Mouse (Mus musculus): ENCODE data around the gene Pdcd2l. TPM values are rescaled to one million over a fixed set of nuclear protein-coding genes. Genes with fewer than 3 reads are reported as not detected.
"Not testable (repeated sequence)": the region's sequence is repeated elsewhere in the genome, so short reads cannot be mapped to it uniquely, and the experiment has no call there.

Gene Pdcd2l
- total RNA-seq, 2 experiments from 2014 or later: 2.0 to 26.0 TPM

DNA sequence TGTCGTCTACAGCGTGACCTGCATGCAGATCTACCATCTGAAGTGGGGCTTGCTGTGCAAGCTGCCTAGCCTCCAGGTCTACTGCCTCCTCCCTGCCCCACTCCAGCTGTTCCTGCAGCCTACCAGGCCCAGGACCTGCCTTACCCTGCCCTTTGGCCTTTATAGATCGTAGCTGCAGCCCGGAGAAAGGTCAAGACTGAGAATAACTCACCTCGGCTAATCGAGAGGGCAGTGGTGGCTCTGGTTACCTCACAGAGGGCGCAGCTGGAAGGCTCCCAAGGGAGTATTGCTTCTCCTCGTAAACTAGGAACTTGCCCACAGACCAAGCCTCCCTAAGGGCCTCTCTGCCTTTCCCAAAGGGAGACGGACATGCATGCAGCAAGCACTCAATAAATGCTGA lies 19.0 kb upstream of the Pdcd2l start:
- no peak for ATAC-seq (replicated peaks; ENCODE audit: low FRiP score, poor library complexity, severe bottlenecking)

DNA sequence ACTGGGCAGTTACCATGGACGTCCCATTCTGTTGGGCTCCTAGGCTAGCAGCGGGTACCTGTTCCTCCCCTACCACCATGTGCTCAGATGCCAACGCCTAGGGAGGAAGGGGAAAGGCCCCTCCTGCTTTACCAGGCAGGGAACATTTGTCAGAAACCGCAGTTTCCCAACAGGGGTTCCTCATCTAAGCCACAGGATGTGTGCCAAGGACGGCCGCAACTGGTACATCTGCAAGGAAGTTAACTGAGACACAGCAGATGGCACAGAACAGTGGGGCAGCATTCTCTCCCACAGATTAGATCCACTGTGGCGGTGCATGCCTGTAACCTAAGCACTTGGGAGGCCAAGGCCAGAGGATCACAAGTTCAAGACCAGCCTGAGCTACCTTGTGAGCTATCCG lies 18.2 kb upstream of the Pdcd2l start:
- no peak for ATAC-seq (replicated peaks; ENCODE audit: low FRiP score, poor library complexity, severe bottlenecking)

DNA sequence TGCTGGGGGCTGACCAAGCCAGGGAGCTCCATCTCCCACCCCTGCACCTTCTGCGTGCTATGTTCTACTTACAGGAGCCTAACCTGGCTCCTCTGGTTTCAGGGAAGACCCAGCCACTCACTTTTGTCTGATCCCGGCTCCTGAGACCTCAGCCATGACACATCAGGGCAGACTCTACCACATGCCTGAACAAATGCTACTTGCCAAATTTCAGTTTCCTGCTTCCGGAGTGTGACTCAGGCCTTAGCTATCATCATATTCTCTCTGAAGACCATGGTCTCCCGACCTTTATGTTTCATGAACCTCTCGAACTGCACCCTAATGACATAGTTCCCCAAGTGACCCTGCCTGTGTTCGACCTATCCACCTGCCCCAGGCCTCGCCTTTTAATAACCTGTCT lies 16.8 kb upstream of the Pdcd2l start:
- ATAC-seq (replicated peaks; ENCODE audit: low FRiP score, poor library complexity, severe bottlenecking): no peak

DNA sequence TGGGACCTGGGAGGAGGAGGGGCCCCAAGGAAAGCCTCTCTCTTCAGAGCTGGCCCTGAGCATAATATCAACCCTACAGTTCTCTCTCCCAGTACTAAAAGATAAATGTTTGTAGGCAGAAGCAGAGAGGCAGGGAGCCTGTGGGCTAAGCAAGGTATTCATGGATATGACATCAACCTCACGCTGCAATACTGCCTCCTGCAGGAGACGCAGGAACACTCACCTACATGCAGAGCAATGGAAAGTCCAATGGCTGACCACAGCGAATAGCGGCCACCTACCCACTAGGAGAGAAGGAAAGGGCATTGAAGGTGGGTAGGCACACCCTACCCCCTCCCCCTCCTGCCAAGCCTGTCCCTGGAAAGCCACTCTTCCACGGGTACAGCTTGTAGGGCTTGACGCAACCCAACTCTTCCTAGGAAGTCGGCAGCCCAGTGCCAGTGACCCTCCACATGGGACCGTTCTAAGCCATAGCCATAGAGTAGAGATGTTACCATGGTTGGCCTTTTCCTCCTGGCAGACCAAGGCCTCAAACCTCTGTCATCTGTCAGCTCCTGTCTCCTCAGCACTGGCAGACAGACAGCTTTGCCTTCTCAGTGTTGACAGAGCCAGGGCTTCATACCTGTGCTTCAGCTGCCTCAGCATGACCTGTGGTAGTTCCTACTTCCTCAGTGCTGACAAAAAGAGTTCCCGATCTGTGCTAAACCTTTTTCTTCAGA lies 11.7 kb upstream of the Pdcd2l start:
- ATAC-seq (replicated peaks; ENCODE audit: low FRiP score, poor library complexity, severe bottlenecking): no peak

DNA sequence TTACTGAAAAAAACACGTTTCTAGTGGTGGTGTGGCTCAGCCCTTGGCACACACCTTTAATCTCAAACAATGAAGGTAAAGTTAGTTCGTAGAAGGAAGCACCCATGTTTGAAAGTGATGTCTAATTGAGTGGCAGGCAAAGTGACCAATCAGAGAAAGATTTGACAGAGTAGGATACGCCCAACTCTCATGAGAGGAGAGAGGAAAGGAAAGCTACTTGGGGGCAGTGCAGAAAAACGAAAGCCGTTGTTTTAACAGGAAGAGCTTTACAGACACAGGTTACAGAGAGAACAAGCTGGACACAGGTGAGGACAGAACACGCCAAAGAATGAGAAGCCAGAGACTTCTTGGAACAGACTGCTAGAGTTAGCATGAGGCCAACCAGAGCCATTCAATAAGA lies 9.9 kb upstream of the Pdcd2l start:
- ATAC-seq (replicated peaks; ENCODE audit: low FRiP score, poor library complexity, severe bottlenecking): no peak

DNA sequence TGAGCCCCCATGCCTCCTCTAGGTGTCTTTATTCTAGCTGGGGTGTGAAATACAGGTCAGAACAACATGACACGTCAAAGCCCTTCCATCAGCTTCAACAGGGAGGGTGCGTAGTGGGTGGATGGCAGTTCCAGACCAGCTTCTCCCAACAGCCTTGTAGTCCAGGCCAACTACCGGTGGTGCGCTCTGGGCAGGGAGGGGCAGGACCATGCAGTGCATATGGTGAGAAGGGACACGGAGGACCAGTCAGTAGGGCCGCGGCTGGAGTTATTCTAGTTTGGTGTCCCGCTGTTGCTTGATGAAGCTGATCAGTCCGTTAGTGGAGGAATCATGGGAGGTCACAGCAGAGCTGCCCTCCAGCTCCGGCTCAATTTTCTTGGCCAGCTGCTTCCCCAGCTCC lies 5.7 kb upstream of the Pdcd2l start:
- not testable (repeated sequence) for ATAC-seq (replicated peaks; ENCODE audit: low FRiP score, poor library complexity, severe bottlenecking)

DNA sequence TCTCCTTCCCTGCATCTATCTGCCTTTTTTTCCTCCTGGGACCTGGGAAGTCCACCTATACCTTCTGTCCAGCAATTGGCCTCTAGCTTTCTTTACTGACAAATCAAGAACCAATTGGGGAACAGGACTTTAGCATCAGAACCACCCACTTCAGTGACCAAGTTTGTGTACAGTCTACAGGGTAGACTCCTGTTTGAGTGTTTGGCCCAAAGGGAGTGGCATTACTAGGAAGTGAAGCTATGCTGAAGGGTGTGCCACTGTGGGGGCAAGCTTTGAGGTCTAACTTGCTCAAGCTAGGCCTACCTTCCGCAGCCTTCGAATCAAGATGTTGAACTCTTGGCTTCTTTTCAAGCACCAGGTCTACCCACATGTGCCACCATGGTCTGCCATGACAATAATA lies 4.4 kb upstream of the Pdcd2l start:
- ATAC-seq (replicated peaks; ENCODE audit: low FRiP score, poor library complexity, severe bottlenecking): no peak

DNA sequence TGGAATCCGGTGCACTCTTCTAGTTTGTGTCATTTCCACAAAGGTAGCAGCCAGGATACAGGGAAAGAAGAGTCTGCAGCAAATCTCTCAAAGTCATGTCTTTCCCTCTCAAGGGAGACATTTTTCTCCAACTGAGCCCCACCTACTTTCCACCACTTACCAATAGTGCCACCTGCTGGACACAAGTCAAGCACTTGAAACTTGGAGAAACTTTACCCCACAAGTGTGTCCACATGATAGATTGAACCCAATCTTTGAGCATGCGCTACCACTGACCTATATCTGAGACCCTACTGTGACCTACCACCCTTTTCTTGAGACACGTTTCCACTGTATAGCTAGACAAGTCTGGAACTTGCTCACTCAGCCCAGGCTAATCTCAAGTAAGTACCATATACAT lies 1.9 kb upstream of the Pdcd2l start:
- peak; percentile 52; the same call in 1 of the 2 replicates for ATAC-seq (replicated peaks; ENCODE audit: low FRiP score, poor library complexity, severe bottlenecking)

DNA sequence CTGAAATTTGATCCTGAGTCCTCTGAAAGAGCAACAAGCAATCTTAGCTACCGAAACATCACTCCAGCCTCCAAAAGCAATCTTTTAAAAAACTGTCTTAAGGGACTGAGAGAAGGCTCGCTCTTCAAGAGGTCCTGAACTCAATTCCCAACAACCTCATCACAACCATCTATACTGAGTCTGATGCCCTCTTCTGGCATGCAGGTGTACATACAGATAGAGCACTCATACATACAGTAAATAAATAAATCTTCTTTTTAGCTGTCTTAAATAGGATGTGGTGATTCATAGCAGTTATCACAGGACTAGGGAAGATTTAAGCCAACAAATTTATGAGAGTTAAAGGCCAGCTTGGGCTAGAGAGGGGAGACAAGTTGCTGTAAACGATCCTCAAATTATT lies 829 bp downstream of the Pdcd2l start:
- ATAC-seq (replicated peaks; ENCODE audit: low FRiP score, poor library complexity, severe bottlenecking): peak; percentile 40; the same call in 1 of the 2 replicates

DNA sequence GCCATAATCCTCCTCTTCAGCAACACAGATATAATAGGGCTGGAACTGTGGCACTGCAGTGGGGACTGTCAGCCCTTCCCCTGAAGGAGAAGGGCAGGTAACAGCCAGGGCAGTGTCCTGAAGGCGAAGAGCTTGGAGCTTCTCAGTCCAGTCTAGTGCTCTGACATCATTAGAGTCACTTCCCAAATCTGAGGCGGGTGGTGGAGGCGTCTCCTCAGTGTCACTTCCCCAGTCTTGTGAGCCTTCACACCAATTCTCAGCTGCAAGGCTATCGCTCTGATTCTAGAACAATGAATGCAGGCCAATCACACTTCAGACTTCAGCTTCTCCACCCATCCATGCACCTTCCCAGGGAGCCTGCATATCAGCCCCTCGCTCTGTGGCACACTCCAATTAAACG lies 3.6 kb downstream of the Pdcd2l start:
- ATAC-seq (replicated peaks; ENCODE audit: low FRiP score, poor library complexity, severe bottlenecking): no peak

DNA sequence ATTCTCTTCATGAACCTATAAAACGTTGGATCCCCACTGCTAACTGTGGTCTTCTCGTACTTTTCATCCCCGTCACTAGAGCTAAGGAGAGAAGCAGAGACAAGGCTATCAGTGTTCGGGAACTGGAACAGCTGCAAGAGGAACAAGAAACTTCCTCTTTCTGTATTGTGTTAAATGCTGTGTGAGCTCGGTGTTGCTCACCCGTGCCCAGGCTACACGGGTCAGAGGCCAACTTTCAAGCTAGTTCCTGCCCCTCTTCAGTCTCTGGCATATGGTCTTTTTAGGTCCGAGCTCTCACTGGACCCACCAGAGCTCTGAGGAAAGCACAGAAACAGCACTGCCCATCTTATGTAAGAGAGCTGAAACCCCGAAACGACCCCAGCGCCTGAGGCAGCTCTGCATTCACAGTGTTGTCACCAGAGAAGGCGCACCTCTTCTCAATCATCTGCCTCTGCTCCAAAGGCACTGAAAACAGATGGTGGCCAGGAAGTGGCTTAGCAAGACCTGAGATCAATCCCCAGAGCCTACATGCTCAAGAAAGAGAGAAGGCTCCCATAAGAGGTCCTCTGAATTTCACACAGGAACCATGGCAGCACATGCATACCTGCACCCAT lies 7.0 kb downstream of the Pdcd2l start:
- no peak for ATAC-seq (replicated peaks; ENCODE audit: low FRiP score, poor library complexity, severe bottlenecking)

DNA sequence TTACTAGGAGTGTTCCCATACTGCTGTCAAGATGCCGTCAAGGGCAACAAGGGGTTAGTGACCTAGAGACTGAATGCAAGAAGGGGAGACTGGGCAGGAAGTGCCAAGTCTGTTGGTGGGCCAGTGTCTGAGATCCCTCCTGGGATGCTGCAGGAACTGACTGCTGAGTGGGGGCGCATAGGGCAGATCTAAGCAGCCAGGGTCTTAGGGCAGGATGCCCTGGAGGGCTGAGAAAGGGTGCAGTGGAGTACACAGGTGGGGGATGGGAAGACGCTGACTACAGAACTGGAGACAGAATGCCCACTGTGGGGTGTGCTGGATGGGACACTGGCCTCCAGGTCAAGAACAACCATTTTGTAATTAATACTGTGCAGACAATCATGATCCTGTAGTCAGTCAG lies 12.7 kb downstream of the Pdcd2l start:
- ATAC-seq (replicated peaks; ENCODE audit: low FRiP score, poor library complexity, severe bottlenecking): no peak

DNA sequence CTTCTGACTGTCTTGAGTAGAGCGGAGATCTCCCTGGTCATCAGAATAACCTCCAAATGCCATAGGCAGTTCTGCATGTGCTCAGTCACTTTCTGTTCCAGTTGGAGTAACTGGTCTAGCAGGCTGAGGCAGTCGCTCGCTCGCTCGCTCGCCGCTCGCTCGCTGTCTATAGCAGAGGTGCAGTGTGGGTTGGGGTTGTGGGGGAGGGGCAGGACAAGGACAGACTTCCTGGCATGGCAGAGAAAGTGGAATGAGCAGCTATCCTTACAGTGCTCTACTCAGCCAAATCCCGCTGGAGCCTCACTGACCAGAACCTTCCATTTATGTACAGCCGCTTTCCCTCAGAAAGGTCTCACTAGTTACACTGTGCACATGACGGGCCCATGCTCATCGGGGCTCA lies 13.1 kb downstream of the Pdcd2l start:
- ATAC-seq (replicated peaks; ENCODE audit: low FRiP score, poor library complexity, severe bottlenecking): no peak

DNA sequence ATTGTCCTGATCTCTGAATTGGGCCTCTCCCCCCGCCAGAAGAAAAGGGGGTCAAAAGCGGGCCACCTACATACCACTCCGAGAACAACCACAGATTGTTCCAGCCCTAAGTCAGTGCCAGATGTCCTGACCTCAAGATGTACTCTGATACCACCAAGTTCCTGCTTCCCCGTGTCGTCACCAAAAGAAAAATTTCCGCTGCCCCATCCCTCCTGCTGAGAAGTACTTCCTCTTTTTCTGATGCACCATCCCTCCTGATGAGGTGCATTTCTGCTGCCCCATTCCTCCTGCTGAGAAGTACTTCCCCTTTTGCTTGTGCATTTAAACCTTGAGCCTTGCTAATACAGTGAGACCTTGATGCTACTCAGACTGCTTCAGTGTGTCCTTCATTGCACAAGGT lies 20.2 kb downstream of the Pdcd2l start:
- not testable (repeated sequence) for ATAC-seq (replicated peaks; ENCODE audit: low FRiP score, poor library complexity, severe bottlenecking)

DNA sequence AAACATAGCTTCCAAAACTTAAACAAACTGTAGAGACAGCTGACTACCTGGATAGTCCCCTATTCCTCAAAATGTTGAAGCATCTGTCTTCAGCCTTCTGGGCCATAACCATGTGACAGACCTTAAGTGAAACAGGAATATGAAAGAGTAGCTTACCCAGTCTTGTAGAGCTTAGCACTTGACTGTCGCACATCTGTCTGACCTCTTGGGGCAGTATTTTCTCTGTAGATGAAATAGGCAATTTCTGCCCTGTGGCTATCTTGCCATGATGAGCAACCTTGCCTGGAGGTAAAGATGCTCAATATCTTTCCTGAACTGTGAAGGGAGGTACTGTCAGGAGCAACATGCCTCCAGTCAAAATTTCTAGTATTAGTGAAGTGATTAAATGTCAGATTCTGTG lies 24.2 kb downstream of the Pdcd2l start:
- ATAC-seq (replicated peaks; ENCODE audit: low FRiP score, poor library complexity, severe bottlenecking): no peak

DNA sequence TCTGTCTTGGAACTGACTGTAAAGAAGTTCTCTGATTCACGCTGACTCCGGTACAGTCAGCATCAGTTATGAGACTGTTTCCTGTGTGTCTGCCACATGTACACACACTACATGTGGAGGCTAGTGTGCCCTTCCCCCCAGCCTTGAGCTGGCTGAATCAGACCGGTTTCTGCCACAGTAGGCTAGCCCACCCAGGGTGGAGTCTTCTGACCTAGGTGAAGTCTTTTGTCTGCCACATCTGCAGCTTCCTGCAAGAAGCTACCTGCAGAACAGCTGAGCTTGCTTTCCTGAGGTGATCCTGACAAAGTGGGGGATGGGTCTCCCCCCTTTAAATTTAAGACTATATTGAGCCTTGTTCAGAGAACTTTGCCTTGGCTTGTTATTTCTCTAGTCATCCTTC lies 27.0 kb downstream of the Pdcd2l start, which contains the start of gene Uba2:
Uba2 (minus strand) TSS at position 146 of the 400 bp plus-strand sequence.
- no peak for ATAC-seq (replicated peaks; ENCODE audit: low FRiP score, poor library complexity, severe bottlenecking)

DNA sequence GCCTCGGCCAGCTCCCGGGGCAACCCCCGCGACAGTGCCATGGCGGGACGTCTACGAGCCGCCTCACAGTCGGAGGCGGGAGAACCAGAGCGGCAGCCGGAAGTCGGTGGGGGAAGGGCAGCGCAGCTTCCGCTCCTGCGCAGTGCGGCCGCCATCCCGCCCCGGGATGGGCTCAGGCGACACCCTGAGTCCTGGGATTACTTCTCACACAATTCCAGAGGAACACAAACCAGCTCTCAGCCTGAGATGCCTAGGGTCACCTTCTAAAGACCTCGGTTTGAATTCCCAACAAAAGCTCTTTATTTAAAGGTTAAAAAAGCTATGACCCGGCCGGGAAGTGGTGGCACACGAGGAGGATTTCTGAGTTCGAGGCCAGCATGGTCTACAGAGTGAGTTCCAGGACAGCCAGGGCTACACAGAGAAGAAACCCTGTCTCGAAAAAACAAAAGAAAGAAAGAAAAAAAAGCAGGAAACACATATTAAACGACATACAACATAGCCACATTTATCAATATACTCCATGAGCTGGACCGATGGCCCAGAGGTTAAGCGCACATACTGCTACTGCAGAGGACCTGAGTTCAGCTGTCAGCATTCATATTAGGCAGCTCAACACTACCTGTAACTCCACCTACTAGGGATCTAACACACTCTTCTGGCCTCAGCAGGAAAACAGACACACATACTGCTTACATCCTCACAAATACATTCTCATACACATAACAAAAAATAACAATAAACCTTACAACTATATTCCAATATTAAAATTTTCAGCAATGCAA lies 27.8 kb downstream of the Pdcd2l start:
- peak; percentile 99 for ATAC-seq (replicated peaks; ENCODE audit: low FRiP score, poor library complexity, severe bottlenecking)

DNA sequence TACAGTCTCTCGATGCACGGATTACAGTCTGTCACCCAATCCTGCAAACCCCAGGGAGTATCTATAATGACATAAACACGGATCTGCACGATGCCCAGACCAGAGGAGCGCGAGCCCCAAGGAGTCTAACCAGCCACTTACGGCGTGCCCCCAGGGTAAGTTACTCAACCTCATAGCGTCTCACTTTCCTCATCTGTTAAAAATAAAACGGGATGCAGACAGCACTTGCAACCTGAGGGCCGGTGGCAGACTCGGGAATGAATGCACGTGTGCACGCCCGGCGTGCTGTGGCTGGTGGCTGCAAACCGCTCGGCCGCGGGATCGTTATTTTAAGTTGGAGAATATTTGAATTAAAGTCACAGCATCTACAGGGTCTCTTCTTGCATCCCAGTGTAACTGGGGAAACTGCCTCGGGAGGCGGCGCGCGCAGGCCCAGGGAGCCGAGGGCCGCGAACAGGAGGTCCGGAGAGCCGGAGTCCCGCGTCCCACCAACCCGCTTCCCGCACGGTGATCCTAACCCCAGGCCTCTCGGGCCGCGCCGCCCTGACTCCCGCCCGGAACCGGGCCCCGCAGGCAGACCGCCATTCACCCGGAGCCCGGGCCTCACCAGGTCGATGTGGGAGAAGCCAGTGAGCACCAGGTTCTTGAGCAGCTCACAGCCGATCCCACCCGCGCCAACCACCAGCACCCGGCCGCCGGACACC lies 28.5 kb downstream of the Pdcd2l start:
- peak; percentile 42 for ATAC-seq (replicated peaks; ENCODE audit: low FRiP score, poor library complexity, severe bottlenecking)

DNA sequence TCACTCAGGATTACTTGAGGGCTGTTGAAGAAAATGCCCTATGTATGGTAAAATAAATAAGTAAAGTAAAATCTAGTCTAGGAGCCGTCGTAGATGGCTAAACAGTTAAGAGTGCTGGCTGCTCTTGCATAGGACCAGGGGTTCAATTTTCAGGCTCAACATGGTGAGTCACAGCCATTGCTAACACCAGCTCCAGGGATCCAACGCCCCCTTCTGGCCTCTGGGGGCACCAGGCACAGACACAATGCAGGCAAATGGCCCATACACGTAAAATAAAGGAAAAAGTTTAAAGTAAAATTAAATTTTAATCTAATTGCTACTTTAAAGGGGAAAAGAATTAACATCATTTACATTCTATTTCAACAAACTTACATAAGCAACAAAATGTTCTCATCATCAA lies 29.6 kb downstream of the Pdcd2l start:
- peak; percentile 64 for ATAC-seq (replicated peaks; ENCODE audit: low FRiP score, poor library complexity, severe bottlenecking)

DNA sequence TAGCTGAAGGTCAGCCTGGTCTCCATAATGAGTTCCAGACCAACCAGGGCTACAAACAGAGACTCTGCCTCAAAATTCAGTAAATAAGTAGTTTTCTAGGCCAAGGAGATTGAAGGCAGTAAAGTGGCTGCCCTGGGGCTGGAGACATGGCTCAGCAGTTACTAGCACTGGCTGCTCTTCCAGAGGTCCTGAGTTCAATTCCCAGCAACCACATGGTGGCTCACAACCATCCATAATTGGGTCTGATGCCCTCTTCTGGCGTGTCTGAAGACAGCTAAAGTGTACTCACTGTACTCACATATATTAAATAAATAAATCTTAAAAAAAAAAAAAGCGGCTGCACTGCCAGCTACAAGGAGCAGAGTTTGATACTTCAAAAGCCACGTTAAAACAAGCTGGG lies 30.5 kb downstream of the Pdcd2l start:
- no peak for ATAC-seq (replicated peaks; ENCODE audit: low FRiP score, poor library complexity, severe bottlenecking)
